Mouse (Mus musculus): ENCODE data around the gene Aurkaip1.

DNA sequence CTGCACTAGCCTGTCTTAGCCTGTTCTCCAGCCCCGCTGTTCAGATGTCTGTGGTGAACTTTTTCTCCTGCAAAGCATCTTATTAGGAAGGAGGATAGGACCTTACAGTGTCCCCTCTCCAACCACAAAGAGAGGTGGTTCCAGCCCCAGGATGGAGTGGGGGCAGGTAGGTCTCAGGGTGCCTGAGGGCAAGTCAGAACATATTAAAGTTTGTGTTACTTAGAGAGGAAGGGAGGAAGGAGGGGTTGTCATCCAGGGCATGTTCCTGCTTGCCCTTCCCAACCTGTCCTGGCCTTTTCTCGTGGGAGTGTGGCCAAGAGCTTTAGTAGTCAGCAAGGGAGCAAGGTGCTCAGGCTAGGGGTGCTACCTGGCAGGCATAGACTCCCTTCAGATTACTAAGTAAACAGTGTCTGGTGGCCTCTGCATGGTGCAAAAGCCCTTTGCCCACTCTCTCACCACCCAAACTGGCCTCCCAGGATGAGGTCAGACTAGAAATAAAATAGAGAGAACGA lies 40.4 kb upstream of the Aurkaip1 start:
- no peak for TF ChIP-seq CTCF (IDR thresholded peaks at IDR 0.05; ENCODE audit: low read depth, low read length)
- TF ChIP-seq POLR2A (IDR thresholded peaks at IDR 0.05; ENCODE audit: insufficient read depth, low read length): no peak
- no peak for TF ChIP-seq EP300 (IDR thresholded peaks at IDR 0.05; ENCODE audit: insufficient read depth, low read depth, low read length)

Data from ES-Bruce4 (cell line).